Mouse (Mus musculus) megakaryocyte, adult 5-6 weeks (primary cell): ENCODE results near the gene Supv3l1. TPM values are rescaled to one million over a fixed set of nuclear protein-coding genes. Genes with fewer than 3 reads are reported as not detected.
"Not testable (repeated sequence)": the region's sequence is repeated elsewhere in the genome, so short reads cannot be mapped to it uniquely, and the experiment has no call there.

Experiments used
- ATAC-seq: 2 replicates; pipeline ENCODE4 v1.8.0; 2016; ENCODE audit warnings: mild to moderate bottlenecking, inconsistent platforms; ENCODE audit not compliant: poor library complexity, severe bottlenecking
- total RNA-seq, 2 experiments: library from RNA; stranded (forward) in 1 of 2; stranded (reverse) in 1 of 2; fragments of 153-499, 151-499 nt in 1 of 2; fragments of 221-1000, 200-1000 nt in 1 of 2; gene quantifications; 2 replicates each; pipeline versions ENCODE4 v1.2.3 to v1.2.4; 2015 to 2017

Gene Supv3l1
- 14.9 and 20.5 TPM in 2 replicates for total RNA-seq (2015)
- total RNA-seq (2017), result 19.5 and 20.7 TPM in 2 replicates

DNA sequence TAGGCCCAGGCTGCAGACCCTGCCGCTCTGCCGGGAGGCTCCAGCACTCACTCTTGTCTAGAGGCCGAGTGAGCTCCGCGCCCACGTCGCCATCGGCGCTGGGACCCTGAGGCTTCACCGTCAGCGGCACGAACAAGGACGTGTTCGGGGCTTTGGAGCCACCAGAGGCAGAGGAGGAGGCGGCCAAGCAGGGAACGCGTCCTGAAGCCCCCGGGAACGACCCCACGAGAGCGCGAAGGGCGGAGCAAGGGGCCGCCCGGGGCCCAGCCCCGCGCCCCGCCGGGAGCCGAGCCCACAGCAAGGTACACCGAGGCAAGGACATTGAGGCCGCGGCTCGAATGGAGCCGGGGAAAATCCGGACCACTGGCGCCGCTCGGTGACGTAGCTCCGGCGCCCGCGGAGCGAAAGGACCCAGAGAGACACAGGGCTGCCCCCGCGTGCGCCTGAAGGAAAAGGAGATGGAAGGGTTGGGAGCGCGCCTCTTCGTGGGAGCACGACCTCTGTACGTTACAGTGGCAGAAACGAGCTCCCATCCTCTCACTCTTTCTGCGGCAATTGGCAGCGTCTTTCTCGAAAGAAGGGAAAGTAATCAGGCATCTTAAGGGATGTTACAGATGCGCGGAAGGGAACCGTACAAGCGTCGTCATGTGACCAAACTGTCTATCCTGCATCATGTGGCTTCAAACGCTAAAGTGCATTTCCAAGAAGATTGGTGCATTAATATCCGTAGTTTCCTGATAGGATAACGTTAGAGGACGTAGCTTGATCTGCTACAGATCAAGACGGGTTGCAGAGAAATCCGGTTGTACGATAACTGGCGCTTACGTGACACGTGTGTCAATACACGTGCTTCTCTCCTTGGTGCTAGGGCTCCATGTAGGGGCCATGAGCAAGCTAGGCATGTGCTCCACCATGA lies at the start of gene Supv3l1, which contains the start of gene 4930507D05Rik:
Gene Supv3l1, minus strand, starts transcription at position 375 of the 916 bp plus-strand sequence.
Gene 4930507D05Rik, plus strand, starts transcription at position 126 of the 916 bp plus-strand sequence.
- peak; percentile 95 for ATAC-seq

DNA sequence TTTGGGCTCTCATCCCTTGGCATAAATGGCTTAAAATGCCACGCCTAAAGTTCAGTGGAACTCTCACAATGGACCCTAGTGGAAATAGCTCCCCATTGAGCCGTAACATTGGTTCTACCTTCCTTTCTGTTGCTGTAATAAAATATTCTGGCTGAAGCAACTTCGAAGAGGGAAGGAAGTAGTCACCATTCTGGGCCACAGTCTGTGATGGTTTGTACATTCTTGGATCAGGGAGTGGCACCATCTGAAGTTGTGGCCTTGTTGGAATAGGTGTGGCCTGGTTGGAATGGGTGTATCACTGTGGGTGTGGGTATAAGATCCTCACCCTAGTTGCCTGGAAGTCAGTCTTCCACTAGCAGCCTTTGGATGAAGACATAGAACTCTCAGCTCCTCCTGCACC lies 42.1 kb upstream of the Supv3l1 start:
- ATAC-seq, result peak; percentile 36

DNA sequence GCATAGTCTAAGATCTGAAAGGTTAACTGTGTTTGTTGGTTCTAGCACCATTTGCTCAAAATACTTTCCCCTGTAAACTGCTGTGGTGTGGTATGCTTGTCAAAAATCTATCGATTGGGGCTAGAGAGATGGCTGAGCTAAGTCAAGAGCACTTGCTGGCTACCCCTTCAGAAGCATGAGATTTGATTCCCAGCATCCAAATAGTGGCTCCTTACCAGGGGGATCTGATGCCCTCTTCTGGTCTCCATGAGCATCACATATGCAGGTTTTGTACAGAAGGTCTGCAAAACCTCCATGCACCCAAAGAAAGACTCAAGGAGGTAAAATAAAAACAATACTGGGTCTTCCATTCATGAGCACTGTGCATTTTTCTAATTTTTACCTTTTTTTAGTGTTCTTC lies 38.7 kb upstream of the Supv3l1 start:
- ATAC-seq, result no peak

DNA sequence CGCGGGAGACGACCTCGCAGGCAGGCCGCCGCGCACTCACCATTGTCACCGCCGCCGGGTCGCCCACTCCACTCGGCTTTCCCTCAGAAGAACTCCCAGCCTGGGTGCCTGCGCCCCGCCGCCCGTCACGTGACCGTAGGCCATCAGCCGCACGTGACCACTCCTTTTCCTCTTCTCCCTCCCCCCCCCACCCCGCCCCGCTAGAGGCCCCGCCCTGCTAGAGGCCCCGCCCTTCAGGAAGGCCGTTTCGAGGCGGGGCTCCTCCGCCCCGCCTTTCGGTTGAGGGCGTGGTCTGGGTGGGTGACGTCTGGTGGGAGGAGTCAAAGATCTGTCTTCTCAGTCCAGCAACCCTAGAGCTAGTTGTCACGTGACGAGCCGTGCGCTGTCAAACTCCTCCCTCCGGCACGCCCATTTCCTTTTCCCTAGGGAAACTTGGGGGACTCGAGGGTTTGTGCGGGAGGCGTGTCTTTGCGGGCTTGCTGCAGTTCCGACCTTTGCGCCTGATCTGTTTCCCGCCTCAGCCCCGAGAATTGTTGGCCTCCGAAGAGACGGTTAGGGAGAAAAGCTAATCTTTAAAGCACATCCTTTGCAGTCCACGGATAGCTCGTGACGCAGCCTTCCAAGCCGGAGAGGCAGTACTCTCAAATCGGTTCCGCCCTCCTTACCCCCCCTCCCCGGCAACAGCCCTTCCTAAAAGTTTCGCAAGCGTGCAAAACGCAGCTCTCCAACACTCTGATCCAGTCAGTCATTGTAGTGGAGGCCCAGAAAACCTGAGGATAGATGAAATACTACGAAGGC lies 37.3 kb upstream of the Supv3l1 start, which contains the start of gene Vps26a:
Gene Vps26a, minus strand, starts transcription at position 188 of the 798 bp plus-strand sequence.
- peak; percentile 83 for ATAC-seq

DNA sequence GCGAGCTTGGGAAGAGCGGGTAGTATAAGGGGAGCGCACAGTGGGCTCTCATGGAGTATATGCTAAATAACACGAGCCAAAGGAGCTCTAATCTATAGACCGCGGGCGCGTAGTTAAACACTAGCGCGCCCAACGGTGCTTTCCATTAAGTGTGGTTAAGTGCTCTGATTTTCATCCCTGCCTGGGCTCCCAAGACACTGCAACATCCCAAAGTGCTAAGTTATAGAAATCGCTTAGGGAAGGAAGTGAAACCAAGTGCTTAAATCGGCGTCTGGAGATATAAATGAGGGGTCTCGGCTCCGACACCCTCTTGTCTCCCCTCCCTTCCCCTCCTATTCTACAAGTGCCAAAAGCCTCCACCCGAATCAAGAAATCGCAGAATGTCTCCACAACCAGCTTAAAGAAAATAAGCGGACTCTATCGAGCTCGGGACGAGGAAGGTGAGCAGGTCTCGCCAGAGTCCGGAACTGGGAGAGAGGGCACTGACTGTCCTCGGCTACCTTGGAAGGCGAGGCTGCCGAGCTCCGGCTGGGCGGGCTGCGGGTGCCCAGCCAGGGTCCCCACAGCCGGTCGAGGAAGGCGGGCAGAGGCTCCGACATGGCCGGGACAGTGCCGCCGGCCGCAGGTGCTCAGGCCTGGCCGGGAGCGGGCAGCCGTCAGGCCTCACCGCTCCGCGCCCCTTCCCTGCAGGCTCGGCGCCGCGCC lies 36.5 kb upstream of the Supv3l1 start:
- peak; percentile 10 for ATAC-seq

DNA sequence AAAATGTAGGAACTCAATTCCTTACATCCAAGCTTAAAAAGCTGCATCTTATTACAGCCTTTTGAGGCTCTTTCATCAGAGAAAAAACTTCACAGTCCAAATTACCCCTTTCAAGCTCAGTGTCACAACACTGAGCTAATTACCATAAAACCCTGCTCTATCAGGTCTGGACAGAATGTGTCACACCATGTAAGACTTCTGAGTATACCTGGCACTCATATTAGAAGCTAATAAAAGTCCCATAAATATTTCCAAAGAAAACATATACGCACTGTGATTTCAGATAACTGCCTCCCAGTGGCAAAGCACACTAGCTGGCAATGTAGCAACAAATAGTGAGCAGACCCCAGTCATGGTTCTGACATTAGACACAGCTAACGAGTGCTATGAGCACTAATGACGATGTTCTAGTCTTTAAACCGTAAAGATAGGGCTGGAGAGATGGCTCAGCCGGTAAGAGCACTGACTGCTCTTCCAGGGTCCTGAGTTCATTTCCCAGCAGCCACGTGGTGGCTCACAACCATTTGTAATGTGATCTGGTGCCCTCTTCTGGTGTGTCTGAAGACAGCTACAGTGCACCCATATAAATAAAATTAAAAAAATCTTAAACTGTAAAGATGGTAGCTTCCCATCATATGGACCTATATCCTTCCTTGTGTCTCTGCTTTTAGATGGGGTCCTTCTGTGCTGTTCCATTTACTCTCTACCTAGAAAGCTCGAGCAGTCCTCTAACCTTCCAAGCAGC lies 31.7 kb upstream of the Supv3l1 start:
- no peak for ATAC-seq

DNA sequence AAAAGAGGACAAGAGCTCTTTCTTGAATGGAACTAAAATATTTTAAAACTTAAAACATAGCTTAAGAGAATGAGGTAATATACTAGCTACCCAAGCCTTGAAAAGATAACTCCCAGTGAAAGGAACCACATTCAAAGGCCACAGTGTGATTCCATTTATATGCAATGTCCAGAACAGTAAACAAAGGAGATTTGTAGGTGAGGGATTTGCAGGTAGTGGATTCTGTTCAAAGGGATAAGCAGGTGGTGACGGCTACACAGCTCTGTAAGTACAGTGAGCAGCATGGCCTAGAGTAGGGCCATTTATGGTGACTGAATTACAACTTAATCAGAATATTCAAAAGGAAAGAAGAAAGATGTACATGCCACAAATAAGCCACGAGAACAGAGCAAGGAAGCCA lies 27.4 kb upstream of the Supv3l1 start:
- ATAC-seq, result no peak

DNA sequence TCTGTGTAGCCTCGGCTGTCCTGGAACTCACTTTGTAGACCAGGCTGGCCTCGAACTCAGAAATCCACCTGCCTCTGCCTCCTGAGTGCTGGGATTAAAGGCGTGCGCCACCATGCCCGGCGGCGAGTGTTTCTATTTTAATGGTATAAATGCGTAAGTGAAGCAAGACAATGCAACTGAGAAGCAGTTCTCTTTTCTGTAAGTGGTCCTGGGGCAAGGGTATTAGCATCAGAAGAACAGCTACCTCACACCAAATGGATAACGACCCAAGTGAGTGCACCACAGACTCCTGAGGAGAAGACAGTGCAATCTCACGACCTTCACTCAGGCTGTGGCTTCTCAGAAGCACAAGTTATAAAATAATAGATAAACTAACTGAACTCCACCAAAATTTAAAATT lies 25.4 kb upstream of the Supv3l1 start:
- ATAC-seq, result no peak

DNA sequence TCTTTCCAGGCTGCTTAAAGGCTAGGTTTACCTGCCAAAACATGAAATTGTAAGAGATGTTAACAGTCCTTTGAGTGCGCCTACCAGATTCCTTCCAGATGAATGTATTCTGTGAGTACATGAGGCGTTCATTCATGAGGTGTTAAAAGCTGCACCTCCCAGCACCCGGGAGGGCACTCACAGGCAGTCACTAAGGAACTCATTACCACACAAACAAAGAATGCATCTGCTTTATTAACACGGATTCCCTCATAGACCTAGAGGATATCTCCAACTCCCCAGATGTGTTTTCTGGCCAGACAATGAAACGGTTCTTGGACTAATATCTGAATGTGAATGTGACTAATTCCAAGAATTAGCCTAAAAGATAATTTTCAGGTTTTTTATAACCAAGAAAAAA lies 21.6 kb upstream of the Supv3l1 start:
- no peak for ATAC-seq

DNA sequence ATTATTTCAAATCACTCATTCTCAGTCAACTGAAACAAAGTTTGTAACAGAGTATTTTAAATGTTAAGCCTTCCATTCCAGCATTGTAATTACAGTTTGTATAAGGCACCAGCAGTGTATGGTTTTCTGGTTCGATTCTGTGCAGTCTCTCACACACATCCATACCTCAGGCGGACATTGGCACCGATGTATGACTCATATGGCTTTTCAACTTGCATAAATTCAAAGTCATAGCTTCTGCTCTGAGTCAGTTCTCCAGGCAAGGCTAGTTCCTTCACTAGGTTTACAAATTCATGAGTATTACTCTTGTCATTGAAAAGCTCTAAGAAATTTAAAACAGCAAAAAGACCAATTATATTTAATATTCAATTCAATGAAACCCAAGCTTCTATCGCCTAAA lies 20.2 kb upstream of the Supv3l1 start:
- ATAC-seq, result no peak

DNA sequence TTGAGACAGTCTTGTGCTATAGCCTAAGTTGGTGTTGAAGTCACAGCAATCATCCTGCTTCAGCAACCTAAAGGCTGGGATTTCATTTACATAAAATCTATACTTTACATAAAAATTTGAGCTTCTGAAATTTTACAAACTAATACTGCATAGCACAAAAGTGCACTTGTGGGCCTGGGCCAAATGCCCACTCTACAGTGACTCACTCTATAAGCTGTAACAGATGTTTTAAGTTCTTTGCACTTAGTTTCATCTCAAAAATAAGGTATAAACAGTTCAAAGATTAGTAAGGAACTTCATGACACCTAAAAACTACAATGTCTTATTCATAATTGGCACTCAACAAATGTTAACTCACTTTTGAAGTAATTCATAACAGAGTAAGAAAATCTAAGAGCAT lies 11.8 kb upstream of the Supv3l1 start:
- no peak for ATAC-seq

DNA sequence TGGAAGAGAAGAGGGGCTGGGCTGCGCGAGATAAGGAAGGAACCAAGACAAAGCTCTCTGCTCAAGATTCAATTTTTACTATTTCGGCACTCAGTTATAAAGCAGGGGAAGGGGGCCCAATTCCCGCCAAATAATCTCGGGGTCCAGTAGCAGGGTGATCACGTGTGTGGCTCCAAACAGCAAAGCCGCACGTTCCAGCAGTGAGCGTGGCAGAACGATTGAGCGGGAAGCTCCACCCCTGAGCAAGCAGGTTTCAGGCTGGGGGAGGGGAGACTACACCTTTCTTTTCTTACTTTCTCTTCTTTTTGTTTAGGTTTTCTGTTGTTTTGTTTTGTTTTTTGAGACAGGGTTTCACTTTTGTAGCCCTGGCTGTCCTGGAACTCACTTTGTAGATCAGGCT lies 2.5 kb upstream of the Supv3l1 start:
- not testable (repeated sequence) for ATAC-seq

DNA sequence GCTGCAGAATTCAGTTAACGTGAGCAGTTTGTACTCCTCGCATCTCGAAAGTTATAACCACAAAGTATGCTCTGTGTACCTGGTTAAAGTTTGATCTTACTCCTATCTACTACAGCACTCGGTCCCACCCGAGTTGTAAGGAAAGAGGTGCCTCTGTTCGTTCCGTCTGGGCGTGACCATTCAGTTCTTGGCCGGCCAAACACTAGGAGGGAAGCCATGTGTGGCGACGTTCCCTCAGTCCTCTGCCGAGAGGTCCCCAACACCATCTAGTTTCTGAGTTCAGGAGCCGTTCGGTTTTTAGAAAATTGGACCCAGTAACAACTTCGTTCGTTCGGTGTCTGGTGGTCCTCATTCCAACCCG lies 722 bp upstream of the Supv3l1 start:
- no peak for ATAC-seq

DNA sequence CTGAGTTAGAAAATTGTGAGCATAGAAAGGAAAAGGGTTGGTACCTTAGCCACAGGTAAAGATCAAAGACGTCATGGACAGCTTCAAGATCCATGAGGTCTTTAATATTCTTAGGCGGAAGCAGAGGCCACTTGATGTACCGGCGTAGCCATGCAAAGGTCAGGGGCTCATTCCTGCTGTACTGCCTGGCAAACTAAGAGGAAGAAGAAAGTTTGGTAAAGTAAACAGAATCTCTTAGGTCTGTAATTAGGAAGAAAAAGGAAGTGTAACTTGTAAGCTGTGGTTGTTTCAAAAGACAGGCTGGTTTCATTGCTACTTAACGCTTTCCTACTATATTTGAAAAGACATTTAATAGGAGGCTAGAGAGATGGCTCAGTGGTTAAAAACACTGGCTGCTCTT lies 19.1 kb downstream of the Supv3l1 start:
- ATAC-seq, result peak; percentile 80

DNA sequence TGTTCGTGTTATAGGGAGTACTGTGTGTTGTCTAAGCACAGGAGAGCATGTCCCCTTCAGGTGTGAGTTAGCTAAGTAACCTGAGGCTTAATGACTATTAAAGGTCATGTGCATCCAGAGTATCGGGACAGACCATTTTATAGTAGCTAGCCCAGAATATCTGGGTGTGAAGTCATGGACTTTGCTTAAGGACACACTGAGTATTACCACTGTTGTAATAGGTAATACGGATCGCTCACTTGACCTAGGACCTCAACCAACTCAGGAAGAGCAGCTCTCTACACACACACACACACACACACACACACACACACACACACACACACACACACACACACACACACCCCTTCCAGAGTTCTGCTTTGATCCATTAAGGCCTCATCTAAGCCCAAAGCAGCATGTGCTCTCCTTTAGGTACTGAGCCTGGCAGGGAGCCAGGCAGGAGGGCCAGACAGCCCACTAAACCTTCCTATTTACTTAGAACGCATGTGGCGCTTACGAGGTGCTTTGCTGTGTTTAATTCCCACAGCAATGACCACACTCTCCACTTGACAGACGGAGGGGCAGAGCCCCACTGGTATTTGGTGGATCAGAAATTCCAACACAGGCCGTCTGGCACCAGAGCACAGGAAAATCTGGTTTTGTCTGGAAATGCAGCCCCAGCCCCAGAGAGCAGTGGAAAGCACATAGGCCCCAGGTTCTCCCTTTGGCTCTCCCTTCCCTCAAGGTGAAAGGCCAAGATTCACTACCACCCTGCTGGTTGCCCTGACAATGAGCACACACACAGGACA lies 24.3 kb downstream of the Supv3l1 start:
- no peak for ATAC-seq

DNA sequence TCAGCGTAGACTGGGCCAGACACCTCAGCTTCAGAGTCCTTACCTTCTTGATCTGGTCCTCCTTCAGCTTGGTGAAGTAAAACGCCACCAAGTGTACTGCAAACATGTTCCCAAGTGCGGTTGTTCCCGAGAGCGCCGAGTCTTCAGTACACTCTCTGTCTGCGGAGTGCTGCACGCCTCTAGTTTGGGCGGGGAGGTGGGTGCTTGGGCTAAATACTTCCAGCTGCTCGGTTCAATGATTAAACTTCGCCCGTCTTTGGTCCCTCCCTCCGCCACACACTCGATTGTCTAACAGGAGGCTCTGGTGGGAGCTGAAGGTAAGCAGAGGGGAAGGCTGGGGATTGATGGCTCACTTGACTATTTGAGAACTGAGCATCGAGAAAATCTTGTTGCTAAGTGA lies 27.3 kb downstream of the Supv3l1 start, which contains the start of gene Hkdc1:
Gene Hkdc1, minus strand, starts transcription at position 237 of the 400 bp plus-strand sequence.
- no peak for ATAC-seq

DNA sequence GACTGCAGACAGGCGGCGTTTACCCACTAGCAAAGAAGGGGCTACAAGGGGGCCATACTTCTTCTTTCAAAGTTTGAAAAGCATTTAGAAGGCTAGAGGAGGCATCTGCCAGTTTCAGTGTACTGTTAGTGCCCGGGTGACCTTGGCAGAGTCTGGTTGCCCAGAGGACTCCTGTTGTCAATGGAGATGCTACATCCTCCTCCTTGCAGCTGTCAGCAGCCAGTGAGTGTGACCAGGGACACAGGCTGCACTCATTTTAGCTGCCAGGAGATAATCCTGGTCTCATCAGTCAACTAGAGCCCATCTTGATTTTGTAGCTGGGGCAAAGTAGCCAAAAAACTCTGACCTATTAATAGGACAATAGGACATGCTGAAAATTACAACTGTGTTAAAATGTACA lies 28.4 kb downstream of the Supv3l1 start:
- no peak for ATAC-seq

DNA sequence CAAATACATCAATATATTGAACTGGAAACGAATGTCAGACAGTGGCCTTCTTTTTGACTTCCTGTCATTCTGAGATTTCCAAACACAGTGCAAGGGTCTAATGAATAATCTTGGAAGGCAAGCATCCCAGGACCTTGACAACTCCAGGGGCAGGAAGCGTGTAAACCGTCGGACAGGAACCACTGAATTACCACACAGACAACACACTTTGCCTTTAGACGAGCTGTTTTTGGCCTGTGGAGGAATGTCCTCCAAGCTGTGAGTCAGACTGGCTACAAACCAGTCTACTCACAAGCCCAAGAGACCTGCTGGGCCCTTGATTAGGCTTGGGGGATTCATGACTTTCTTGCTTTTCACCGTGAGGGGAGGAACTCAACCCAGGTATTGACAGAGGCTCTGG lies 29.1 kb downstream of the Supv3l1 start:
- no peak for ATAC-seq

DNA sequence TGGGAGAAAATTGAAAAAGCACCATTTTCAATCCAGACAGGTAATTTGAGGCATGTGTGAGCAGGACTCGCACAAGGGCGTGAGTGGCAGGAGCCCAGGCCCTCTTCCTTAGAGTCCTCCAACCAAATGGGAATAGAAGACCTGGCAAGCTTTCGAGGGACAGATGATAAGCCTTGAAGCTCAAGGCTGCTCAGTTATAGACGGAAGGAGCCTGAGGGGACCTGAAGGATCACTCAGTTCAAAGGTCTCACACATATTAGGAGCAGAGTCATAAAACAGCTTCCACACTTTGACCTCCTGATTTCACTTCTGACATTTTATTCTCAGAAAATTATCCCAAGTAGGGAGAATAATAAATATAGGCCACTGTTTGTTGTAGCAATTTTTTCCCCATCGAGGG lies 30.1 kb downstream of the Supv3l1 start:
- ATAC-seq, result no peak
